Mouse (Mus musculus): ENCODE measurements around the gene Psen1. TPM values are rescaled to one million over a fixed set of nuclear protein-coding genes. Genes with fewer than 3 reads are reported as not detected.
A peak's percentile ranks its signal among the peaks of the same experiment; 100 is the strongest.

The Psen1 gene
- polyA plus RNA-seq (2012; rRNA removed) = 32.7 and 39.0 TPM in 2 replicates

DNA sequence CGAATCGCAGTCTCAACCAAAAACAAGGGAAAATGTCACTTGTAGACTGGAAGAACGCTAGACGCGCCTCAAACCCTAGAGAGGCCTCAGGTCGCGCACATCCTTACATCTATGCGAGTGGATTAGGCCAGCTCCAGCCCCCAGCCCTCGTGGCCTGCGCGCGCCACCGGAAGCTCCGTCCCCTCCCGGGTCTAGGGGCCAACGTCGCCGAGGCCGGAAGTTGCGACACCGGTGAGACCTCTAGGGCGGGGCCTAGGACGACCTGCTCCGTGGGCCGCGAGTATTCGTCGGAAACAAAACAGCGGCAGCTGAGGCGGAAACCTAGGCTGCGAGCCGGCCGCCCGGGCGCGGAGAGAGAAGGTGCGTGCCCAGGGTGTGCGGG lies at the start of gene Psen1:
Psen1 (plus strand) TSS at position 219 of the 382 bp plus-strand sequence.
- Histone ChIP-seq H3K27ac (ENCODE audit: insufficient read depth, low read depth, low read length) (peak within 1 kb of the TSS; percentile 91), H3K36me3 (ENCODE audit: control insufficient read depth, insufficient read depth, low read length) (no peaks in the 10 kb centered on the region), H3K4me3 (ENCODE audit: insufficient read depth, low read depth, low read length) (peak within 1 kb of the TSS; percentile 92), H3K4me1 (ENCODE audit: control insufficient read depth, insufficient read depth, low read length) (peaks cover 5% of the 10 kb centered on the region; the same call in 1 of the 2 replicates), H3K27me3 (replicated peaks; ENCODE audit: control insufficient read depth, insufficient read depth, low read length) (no peaks in the 10 kb centered on the region)
- WGBS = under 1% methylated on average over 38 of the region's 38 CpGs
- DNase-seq = peak; percentile 95
- TF ChIP-seq CTCF (conservative IDR thresholded peaks at IDR 0.05; ENCODE audit: insufficient read depth, insufficient read length, low read depth, low read length) (no peak), POLR2A (IDR thresholded peaks at IDR 0.05; ENCODE audit: low read depth, low read length) (peak; percentile 9)

DNA sequence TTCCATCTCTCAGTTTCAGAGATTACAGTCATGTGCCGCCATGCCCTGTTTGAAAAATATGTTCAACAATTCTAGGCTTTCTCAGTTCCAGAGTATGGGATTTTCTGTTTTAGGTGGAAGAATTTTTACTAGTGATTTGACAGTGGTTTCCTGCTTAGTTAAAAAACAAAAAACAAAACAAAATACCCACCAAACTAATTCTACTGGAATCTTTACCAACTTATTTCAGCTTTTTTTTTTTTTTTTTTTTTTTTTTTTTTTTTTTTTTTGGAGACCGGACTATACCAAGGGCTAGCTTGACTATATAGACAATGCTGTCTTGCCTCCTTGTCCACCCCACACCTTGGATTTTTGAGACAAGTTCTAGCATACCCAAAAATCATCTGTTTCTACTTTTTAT lies 46.7 kb upstream of the Psen1 start:
- Histone ChIP-seq H3K4me1 (ENCODE audit: control insufficient read depth, insufficient read depth, low read length) (no peaks in the 10 kb centered on the region), H3K4me3 (ENCODE audit: insufficient read depth, low read depth, low read length) (no peak overlapping the region), H3K36me3 (ENCODE audit: control insufficient read depth, insufficient read depth, low read length) (peaks cover 5% of the 10 kb centered on the region), H3K27ac (ENCODE audit: insufficient read depth, low read depth, low read length) (no peak overlapping the region), H3K27me3 (replicated peaks; ENCODE audit: control insufficient read depth, insufficient read depth, low read length) (no peaks in the 10 kb centered on the region)
- 87% methylated on average over 2 of the region's 2 CpGs for WGBS
- TF ChIP-seq POLR2A (IDR thresholded peaks at IDR 0.05; ENCODE audit: low read depth, low read length) = no peak
- no peak for TF ChIP-seq CTCF (conservative IDR thresholded peaks at IDR 0.05; ENCODE audit: insufficient read depth, insufficient read length, low read depth, low read length)
- DNase-seq = no peak

GRCm38 (mm10) chr12:83643116-83643515 lies 44.8 kb upstream of the Psen1 start:
- TF ChIP-seq POLR2A (IDR thresholded peaks at IDR 0.05; ENCODE audit: low read depth, low read length) (no peak), CTCF (conservative IDR thresholded peaks at IDR 0.05; ENCODE audit: insufficient read depth, insufficient read length, low read depth, low read length) (no peak)

DNA sequence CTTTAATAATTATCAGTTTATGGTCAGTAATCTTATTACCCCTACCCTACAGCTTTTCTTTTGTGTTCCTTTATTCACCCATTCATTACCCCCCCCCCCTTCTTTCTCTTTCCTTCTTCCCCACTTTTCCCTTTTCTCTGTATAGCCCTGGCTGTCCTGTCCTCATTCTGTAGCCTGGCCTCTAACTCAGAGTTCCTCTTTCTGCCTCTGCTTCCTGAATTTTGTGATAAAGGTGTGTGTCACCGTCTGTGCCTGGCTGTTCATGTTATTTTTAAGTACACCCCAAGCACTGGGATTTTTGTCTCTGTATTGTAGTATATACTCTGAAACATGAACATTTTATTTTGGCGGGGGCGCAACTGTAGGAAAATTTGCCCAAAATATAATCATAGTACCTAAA lies 37.6 kb upstream of the Psen1 start:
- no peak for DNase-seq
- H3K4me3 ChIP-seq (ENCODE audit: insufficient read depth, low read depth, low read length) = no peak overlapping the region
- no peaks in the 10 kb centered on the region for H3K4me1 ChIP-seq (ENCODE audit: control insufficient read depth, insufficient read depth, low read length)
- H3K36me3 ChIP-seq (ENCODE audit: control insufficient read depth, insufficient read depth, low read length) = peaks cover 1% of the 10 kb centered on the region
- TF ChIP-seq POLR2A (IDR thresholded peaks at IDR 0.05; ENCODE audit: low read depth, low read length) = no peak
- no peak for TF ChIP-seq CTCF (conservative IDR thresholded peaks at IDR 0.05; ENCODE audit: insufficient read depth, insufficient read length, low read depth, low read length)
- 88% methylated on average over 3 of the region's 3 CpGs for WGBS
- H3K27me3 ChIP-seq (replicated peaks; ENCODE audit: control insufficient read depth, insufficient read depth, low read length) = no peaks in the 10 kb centered on the region
- H3K27ac ChIP-seq (ENCODE audit: insufficient read depth, low read depth, low read length) = no peak overlapping the region

More at GRCm38 (mm10) chr12:83643116-83643515, 44.8 kb upstream of the Psen1 start:
- no peaks in the 10 kb centered on the region for H3K4me1 ChIP-seq (ENCODE audit: control insufficient read depth, insufficient read depth, low read length)
- DNase-seq = no peak
- peaks cover 7% of the 10 kb centered on the region for H3K36me3 ChIP-seq (ENCODE audit: control insufficient read depth, insufficient read depth, low read length)
- no peaks in the 10 kb centered on the region for H3K27me3 ChIP-seq (replicated peaks; ENCODE audit: control insufficient read depth, insufficient read depth, low read length)
- no peak overlapping the region for H3K27ac ChIP-seq (ENCODE audit: insufficient read depth, low read depth, low read length)
- WGBS = 80% methylated on average over 1 of the region's 1 CpGs
- H3K4me3 ChIP-seq (ENCODE audit: insufficient read depth, low read depth, low read length) = no peak overlapping the region

- no peak for DNase-seq
- Histone ChIP-seq H3K36me3 (ENCODE audit: control insufficient read depth, insufficient read depth, low read length) (peaks cover 1% of the 10 kb centered on the region), H3K4me1 (ENCODE audit: control insufficient read depth, insufficient read depth, low read length) (no peaks in the 10 kb centered on the region), H3K27ac (ENCODE audit: insufficient read depth, low read depth, low read length) (no peak overlapping the region), H3K4me3 (ENCODE audit: insufficient read depth, low read depth, low read length) (no peak overlapping the region), H3K27me3 (replicated peaks; ENCODE audit: control insufficient read depth, insufficient read depth, low read length) (no peaks in the 10 kb centered on the region)
- TF ChIP-seq CTCF (conservative IDR thresholded peaks at IDR 0.05; ENCODE audit: insufficient read depth, insufficient read length, low read depth, low read length) (no peak), POLR2A (IDR thresholded peaks at IDR 0.05; ENCODE audit: low read depth, low read length) (no peak)
Observed at GRCm38 (mm10) chr12:83651414-83651813, 36.5 kb upstream of the Psen1 start.

GRCm38 (mm10) chr12:83685466-83685865 lies 2.5 kb upstream of the Psen1 start:
- H3K27me3 ChIP-seq (replicated peaks; ENCODE audit: control insufficient read depth, insufficient read depth, low read length) = no peaks in the 10 kb centered on the region
- no peak for DNase-seq
- H3K4me1 ChIP-seq (ENCODE audit: control insufficient read depth, insufficient read depth, low read length) = peaks cover 5% of the 10 kb centered on the region; the same call in 1 of the 2 replicates
- 90% methylated on average over 1 of the region's 1 CpGs for WGBS
- H3K4me3 ChIP-seq (ENCODE audit: insufficient read depth, low read depth, low read length) = no peak overlapping the region
- TF ChIP-seq CTCF (conservative IDR thresholded peaks at IDR 0.05; ENCODE audit: insufficient read depth, insufficient read length, low read depth, low read length) (no peak), POLR2A (IDR thresholded peaks at IDR 0.05; ENCODE audit: low read depth, low read length) (no peak)
- peaks cover 3% of the 10 kb centered on the region; the same call in 1 of the 2 replicates for H3K36me3 ChIP-seq (ENCODE audit: control insufficient read depth, insufficient read depth, low read length)
- H3K27ac ChIP-seq (ENCODE audit: insufficient read depth, low read depth, low read length) = no peak overlapping the region

- Histone ChIP-seq H3K4me1 (ENCODE audit: control insufficient read depth, insufficient read depth, low read length) (peaks cover 5% of the 10 kb centered on the region; the same call in 1 of the 2 replicates), H3K27me3 (replicated peaks; ENCODE audit: control insufficient read depth, insufficient read depth, low read length) (no peaks in the 10 kb centered on the region), H3K36me3 (ENCODE audit: control insufficient read depth, insufficient read depth, low read length) (peaks cover 3% of the 10 kb centered on the region; the same call in 1 of the 2 replicates), H3K27ac (ENCODE audit: insufficient read depth, low read depth, low read length) (peak overlapping the region; percentile 91), H3K4me3 (ENCODE audit: insufficient read depth, low read depth, low read length) (no peak overlapping the region)
- DNase-seq = peak; percentile 63
- WGBS = 57% methylated on average over 9 of the region's 9 CpGs
- no peak for TF ChIP-seq CTCF (conservative IDR thresholded peaks at IDR 0.05; ENCODE audit: insufficient read depth, insufficient read length, low read depth, low read length)
- TF ChIP-seq POLR2A (IDR thresholded peaks at IDR 0.05; ENCODE audit: low read depth, low read length) = no peak
Observed at GRCm38 (mm10) chr12:83686575-83687350, 1.2 kb upstream of the Psen1 start.

All from kidney, adult 2 months (tissue).